Mouse (Mus musculus) forebrain, embryonic 14.5 days (tissue): ENCODE measurements around the gene Gm11168. TPM values are rescaled to one million over a fixed set of nuclear protein-coding genes. Genes with fewer than 3 reads are reported as not detected.
"Not testable (repeated sequence)": the region's sequence is repeated elsewhere in the genome, so short reads cannot be mapped to it uniquely, and the experiment has no call there.

Experiments used
- ATAC-seq: fragments of 200-750 bp; cut with Nextera tagmentation; 2 replicates; pipeline ENCODE4 v1.8.0; 2017; ENCODE audit warnings: mild to moderate bottlenecking, moderate library complexity
- DNase-seq: peaks from one replicate; pipeline ENCODE4 v3.0.0-alpha.2; 2015; ENCODE audit warnings: low spot score
- H3K27ac ChIP-seq: fragments of 300-500 bp; sonication (generic); 2 replicates; pipeline ENCODE4 v1.5.1; 2014; ENCODE audit warnings: low read depth, mild to moderate bottlenecking, control low read depth, low read length, moderate library complexity
- H3K27me3 ChIP-seq: fragments of 300-500 bp; sonication (generic); replicated peaks from 2 replicates; pipeline ENCODE4 v1.6.1; 2014; ENCODE audit warnings: low read length, control low read depth, mixed read lengths; ENCODE audit not compliant: control insufficient read depth, insufficient read depth
- H3K36me3 ChIP-seq: fragments of 300-500 bp; sonication (generic); 2 replicates; pipeline ENCODE4 v1.6.1; 2014; ENCODE audit warnings: low read length, control low read depth; ENCODE audit not compliant: control insufficient read depth, insufficient read depth
- H3K4me1 ChIP-seq: fragments of 300-500 bp; sonication (generic); 2 replicates; pipeline ENCODE4 v1.6.1; 2014; ENCODE audit warnings: antibody characterized with exemption, low read length, control low read depth; ENCODE audit not compliant: control insufficient read depth, insufficient read depth
- H3K4me2 ChIP-seq: fragments of 300-500 bp; sonication (generic); 2 replicates; pipeline ENCODE4 v1.6.1; 2014; ENCODE audit warnings: mild to moderate bottlenecking, control low read depth, low read length
- H3K4me3 ChIP-seq: fragments of 300-500 bp; sonication (generic); 2 replicates; pipeline ENCODE4 v1.5.1; 2014; ENCODE audit warnings: low read depth, low read length, control low read depth
- H3K9ac ChIP-seq: fragments of 300-500 bp; sonication (generic); 2 replicates; pipeline ENCODE4 v1.6.1; 2014; ENCODE audit warnings: mild to moderate bottlenecking, low read length, control low read depth, moderate library complexity
- H3K9me3 ChIP-seq: fragments of 300-500 bp; sonication (generic); replicated peaks from 2 replicates; pipeline ENCODE4 v1.6.1; 2016; ENCODE audit warnings: low read length, control low read depth, mixed read lengths; ENCODE audit not compliant: control insufficient read depth
- WGBS: fragments of 180-500 bp; shearing (Covaris S2); extraction: QIAGEN DNeasy Blood & Tissue Kit; methylation state at CpG from one replicate; pipeline ENCODE4 v1.1.7; 2014; 5-methylcytosine and 5-hydroxymethylcytosine counted together
- polyA plus RNA-seq: library from polyadenylated mRNA; unstranded; fragments of >200 nt; fragmentation: Nextera tagmentation; extraction: Ambion mirVana; gene quantifications from 2 replicates; pipeline ENCODE4 v1.2.1, GENCODE M21; 2014

Gm11168 gene
- polyA plus RNA-seq, 1 experiment from 2014 or later: not detected

GRCm38 (mm10) chr9:3023985-3024648 lies 21.0 kb downstream of the Gm11168 start:
- ATAC-seq, H3K9ac ChIP-seq, H3K4me3 ChIP-seq, H3K4me1 ChIP-seq, H3K4me2 ChIP-seq, H3K9me3 ChIP-seq, H3K27me3 ChIP-seq, H3K27ac ChIP-seq, DNase-seq, H3K36me3 ChIP-seq: not testable (repeated sequence)
- 67% methylated on average over 15 of the region's 16 CpGs for WGBS

DNA sequence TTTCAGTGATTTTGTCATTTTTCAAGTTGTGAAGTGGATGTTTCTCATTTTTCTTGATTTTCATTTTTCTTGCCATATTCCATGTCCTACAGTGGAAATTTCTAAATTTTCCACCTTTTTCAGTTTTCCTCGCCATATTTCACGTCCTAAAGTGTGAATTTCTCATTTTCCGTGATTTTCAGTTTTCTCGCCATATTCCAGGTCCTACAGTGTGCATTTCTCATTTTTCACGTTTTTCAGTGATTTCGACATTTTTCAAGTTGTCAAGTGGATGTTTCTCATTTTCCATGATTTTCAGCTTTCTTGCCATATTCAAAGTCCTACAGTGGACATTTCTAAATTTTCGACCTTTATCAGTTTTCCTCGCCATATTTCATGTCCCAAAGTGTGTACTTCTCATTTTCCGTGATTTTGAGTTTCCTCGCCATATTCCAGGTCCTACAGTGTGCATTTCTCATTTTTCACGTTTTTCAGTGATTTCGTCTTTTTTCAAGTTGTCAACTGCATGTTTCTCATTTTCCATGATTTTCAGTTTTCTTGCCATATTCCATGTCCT lies 21.8 kb downstream of the Gm11168 start, which contains the start of gene Gm10717:
Gene Gm10717, plus strand, starts transcription at position 506 of the 556 bp plus-strand sequence.
- not testable (repeated sequence) for H3K9ac ChIP-seq, H3K4me3 ChIP-seq, H3K27me3 ChIP-seq, H3K27ac ChIP-seq, H3K9me3 ChIP-seq, ATAC-seq, H3K36me3 ChIP-seq, DNase-seq, H3K4me2 ChIP-seq, H3K4me1 ChIP-seq
- WGBS: 73% methylated on average over 12 of the region's 12 CpGs

- H3K4me1 ChIP-seq, ATAC-seq, H3K4me2 ChIP-seq, H3K36me3 ChIP-seq, H3K27ac ChIP-seq, H3K4me3 ChIP-seq, H3K9me3 ChIP-seq, DNase-seq, H3K9ac ChIP-seq, H3K27me3 ChIP-seq: not testable (repeated sequence)
- 62% methylated on average over 4 of the region's 6 CpGs for WGBS
Measured at GRCm38 (mm10) chr9:3025653-3026052, 22.5 kb downstream of the Gm11168 start.

- not testable (repeated sequence) for ATAC-seq, DNase-seq
- 77% methylated on average over 5 of the region's 5 CpGs for whole genome bisulfite sequencing
Measured at GRCm38 (mm10) chr9:3026136-3026535, 23.0 kb downstream of the Gm11168 start.

DNA sequence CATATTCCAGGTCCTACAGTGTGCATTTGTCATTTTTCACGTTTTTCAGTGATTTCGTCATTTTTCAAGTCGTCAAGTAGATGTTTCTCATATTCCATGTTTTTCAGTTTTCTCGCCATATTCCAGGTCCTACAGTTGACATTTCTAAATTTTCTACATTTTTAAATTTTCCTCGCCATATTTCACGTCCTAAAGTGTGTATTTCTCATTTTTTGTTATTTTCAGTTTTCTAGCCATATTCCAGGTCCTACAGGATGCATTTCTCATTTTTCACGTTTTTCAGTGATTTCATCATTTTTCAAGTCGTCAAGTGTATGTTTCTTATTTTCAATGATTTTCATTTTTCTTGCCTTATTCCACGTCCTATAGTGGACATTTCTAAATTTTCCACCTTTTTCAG lies 23.6 kb downstream of the Gm11168 start:
- not testable (repeated sequence) for H3K9me3 ChIP-seq, H3K36me3 ChIP-seq, H3K4me3 ChIP-seq, H3K4me2 ChIP-seq, H3K27me3 ChIP-seq, ATAC-seq, DNase-seq, H3K27ac ChIP-seq, H3K9ac ChIP-seq, H3K4me1 ChIP-seq
- WGBS: 66% methylated on average over 9 of the region's 9 CpGs

More at GRCm38 (mm10) chr9:3026136-3026535, 23.0 kb downstream of the Gm11168 start:
- not testable (repeated sequence) for H3K9ac ChIP-seq, H3K36me3 ChIP-seq, H3K27me3 ChIP-seq, H3K4me1 ChIP-seq, H3K9me3 ChIP-seq, H3K27ac ChIP-seq, H3K4me2 ChIP-seq, H3K4me3 ChIP-seq

GRCm38 (mm10) chr9:3027200-3027599 lies 24.1 kb downstream of the Gm11168 start:
- 76% methylated on average over 9 of the region's 9 CpGs for WGBS
- H3K9ac ChIP-seq, H3K36me3 ChIP-seq, H3K4me2 ChIP-seq, ATAC-seq, H3K27me3 ChIP-seq, H3K4me3 ChIP-seq, H3K9me3 ChIP-seq, H3K27ac ChIP-seq, H3K4me1 ChIP-seq: not testable (repeated sequence)
- peak; percentile 17 for DNase-seq

GRCm38 (mm10) chr9:3029276-3030000 lies 26.3 kb downstream of the Gm11168 start:
- 67% methylated on average over 12 of the region's 16 CpGs for WGBS

DNA sequence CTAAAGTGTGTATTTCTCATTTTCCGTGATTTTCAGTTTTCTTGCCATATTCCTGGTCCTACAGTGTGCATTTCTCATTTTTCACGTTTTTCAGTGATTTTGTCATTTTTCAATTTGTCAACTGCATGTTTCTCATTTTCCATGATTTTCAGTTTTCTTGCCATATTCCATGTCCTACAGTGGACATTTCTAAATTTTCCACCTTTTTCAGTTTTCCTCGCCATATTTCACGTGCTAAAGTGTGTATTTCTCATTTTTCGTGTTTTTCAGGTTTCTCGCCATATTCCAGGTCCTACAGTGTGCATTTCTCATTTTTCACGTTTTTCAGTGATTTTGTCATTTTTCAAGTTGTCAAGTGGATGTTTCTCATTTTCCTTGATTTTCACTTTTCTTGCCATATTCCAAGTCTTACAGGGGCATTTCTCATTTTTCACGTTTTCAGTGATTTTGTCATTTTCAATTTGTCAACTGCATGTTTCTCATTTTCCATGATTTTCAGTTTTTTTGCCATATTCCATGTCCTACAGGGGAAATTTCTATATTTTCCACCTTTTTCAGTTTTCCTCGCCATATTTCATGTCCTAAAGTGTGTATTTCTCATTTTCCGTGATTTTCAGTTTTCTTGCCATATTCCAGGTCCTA lies 27.7 kb downstream of the Gm11168 start:
- H3K9ac ChIP-seq, H3K4me1 ChIP-seq, H3K36me3 ChIP-seq, ATAC-seq, H3K4me3 ChIP-seq, H3K27ac ChIP-seq, H3K9me3 ChIP-seq, H3K4me2 ChIP-seq, H3K27me3 ChIP-seq: not testable (repeated sequence)
- 71% methylated on average over 2 of the region's 10 CpGs for WGBS
- peak; percentile 80 for DNase-seq

More at GRCm38 (mm10) chr9:3029276-3030000, 26.3 kb downstream of the Gm11168 start:
- not testable (repeated sequence) for H3K4me2 ChIP-seq, ATAC-seq, H3K4me1 ChIP-seq, H3K27me3 ChIP-seq, H3K27ac ChIP-seq, H3K9ac ChIP-seq, DNase-seq, H3K36me3 ChIP-seq, H3K4me3 ChIP-seq, H3K9me3 ChIP-seq
